Mouse (Mus musculus): ENCODE results near the gene C7.
"Not testable (repeated sequence)": the region's sequence is repeated elsewhere in the genome, so short reads cannot be mapped to it uniquely, and the experiment has no call there.

DNA sequence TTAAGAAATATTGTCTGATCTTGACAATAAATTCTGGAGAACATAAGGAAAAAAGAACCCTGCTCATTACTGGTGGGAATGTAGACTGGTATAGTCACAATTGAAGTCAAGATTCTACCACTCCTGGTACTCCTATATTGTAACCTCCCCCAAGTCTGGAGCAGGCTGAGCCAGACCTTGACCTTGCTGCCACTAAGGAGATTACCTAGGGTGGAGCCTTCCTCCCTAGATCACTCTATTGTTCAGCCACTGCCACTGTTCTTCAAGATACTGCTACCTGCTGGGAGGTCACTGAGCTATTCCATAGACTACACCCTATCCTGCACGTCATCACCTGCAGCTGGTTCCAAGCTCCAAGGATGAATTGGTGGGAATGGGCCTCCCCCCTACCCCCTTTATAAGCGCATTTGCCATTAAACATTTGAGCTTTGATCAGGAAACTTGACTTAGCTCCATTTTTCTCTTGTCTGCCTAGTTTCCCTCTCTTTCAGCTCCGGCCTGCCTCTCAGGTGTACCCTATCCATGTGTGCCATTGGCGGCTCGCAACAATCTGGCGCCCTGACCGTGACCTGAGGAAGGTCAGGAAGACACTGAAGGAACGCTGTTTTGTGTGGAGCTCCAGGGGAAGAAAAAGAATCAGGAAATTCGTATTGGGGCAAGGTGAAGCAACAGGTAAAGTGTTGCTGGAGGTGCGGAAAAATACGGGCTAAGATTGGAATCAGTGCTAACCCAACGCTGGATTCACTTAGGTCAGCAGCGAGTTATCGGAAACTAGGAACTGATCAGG lies 39.9 kb downstream of the C7 start:
- TF ChIP-seq CTCF (IDR thresholded peaks at IDR 0.05; ENCODE audit: extremely low read depth, insufficient read length, insufficient replicate concordance, low read depth, low read length); POLR2A (IDR thresholded peaks at IDR 0.05; ENCODE audit: low read depth, low read length): not testable (repeated sequence)
